Mouse (Mus musculus): ENCODE measurements at regions not wholly inside any gene's neighbourhood (a gene's known extent, or its start where the extent isn't known, plus 50 kb on each side); places are given as distances from the start of the nearest gene placed in this dataset.

- DNase-seq = no peak
These were observed 88.8 kb upstream of the Tlk1 start for GRCm38 (mm10) chr2:70914372-70914771.

GRCm38 (mm10) chr2:70909401-70909800 is 83.9 kb upstream of the Tlk1 start:
- DNase-seq = no peak

- no peak for DNase-seq
These were observed 83.1 kb upstream of the Tlk1 start for GRCm38 (mm10) chr2:70908579-70908978.

GRCm38 (mm10) chr2:70906216-70906615 is 80.7 kb upstream of the Tlk1 start:
- DNase-seq = no peak

- DNase-seq = no peak
These were observed 78.9 kb upstream of the Tlk1 start for GRCm38 (mm10) chr2:70904429-70904828.

GRCm38 (mm10) chr2:70902196-70902595 is 76.7 kb upstream of the Tlk1 start:
- no peak for DNase-seq

GRCm38 (mm10) chr2:70901479-70901878 is 76.0 kb upstream of the Tlk1 start:
- no peak for DNase-seq

- no peak for DNase-seq
These were observed 73.5 kb upstream of the Tlk1 start for GRCm38 (mm10) chr2:70899056-70899455.

GRCm38 (mm10) chr2:70898396-70898795 is 72.9 kb upstream of the Tlk1 start:
- DNase-seq = no peak

- DNase-seq = no peak
These were observed 71.8 kb upstream of the Tlk1 start for GRCm38 (mm10) chr2:70897373-70897772.

GRCm38 (mm10) chr2:70889522-70890100 is 64.1 kb upstream of the Tlk1 start:
- peak; percentile 18 for DNase-seq

- no peak for DNase-seq
These were observed 63.4 kb upstream of the Tlk1 start for GRCm38 (mm10) chr2:70888840-70889469.

GRCm38 (mm10) chr2:70886831-70887230 is 61.3 kb upstream of the Tlk1 start:
- DNase-seq = peak; percentile 64

GRCm38 (mm10) chr2:70885674-70886073 is 60.1 kb upstream of the Tlk1 start:
- no peak for DNase-seq

GRCm38 (mm10) chr2:70877333-70878080 is 52.0 kb upstream of the Tlk1 start:
- no peak for DNase-seq

GRCm38 (mm10) chr2:70876251-70876650 is 50.7 kb upstream of the Tlk1 start:
- no peak for DNase-seq

Measured in cerebellum, adult 9-10 months (tissue).